Mouse (Mus musculus) kidney, postnatal 14 days (tissue): Measurements from ENCODE around the gene Scly.
A peak's percentile ranks its signal among the peaks of the same experiment; 100 is the strongest.

Experiments
- DNase-seq: peaks from one replicate; pipeline ENCODE4 v3.0.0; 2022; ENCODE audit warnings: mixed read lengths

Scly gene

GRCm38 (mm10) chr1:91365816-91366214, 67.7 kb downstream of the Scly start:
- DNase-seq: no peak

GRCm38 (mm10) chr1:91366215-91367108, 68.3 kb downstream of the Scly start, which contains the start of gene Erfe:
Gene Erfe, plus strand, starts transcription at chr1:91366430.
- DNase-seq: peak; percentile 76

GRCm38 (mm10) chr1:91367295-91367694, 69.2 kb downstream of the Scly start:
- DNase-seq: no peak

DNA sequence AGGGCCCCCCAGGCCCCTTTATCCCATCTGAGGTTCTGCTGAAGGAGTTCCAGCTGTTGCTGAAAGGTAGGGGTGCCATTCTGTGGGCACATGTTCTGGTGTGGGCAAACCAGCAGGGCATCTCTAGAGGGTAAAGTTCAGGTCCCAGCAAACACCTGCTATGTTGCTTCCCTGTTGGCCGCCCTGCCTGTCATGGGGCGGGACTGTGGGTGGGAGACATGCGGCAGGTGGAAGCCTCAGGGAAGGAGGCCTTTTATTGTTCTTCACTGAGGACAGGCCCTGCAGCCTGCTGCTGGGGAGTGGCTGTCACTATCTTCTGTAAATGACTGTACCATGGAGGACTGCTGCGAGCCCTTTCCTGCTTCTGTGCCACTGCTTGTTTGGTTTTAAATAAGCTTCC, 71.3 kb downstream of the Scly start:
- no peak for DNase-seq

DNA sequence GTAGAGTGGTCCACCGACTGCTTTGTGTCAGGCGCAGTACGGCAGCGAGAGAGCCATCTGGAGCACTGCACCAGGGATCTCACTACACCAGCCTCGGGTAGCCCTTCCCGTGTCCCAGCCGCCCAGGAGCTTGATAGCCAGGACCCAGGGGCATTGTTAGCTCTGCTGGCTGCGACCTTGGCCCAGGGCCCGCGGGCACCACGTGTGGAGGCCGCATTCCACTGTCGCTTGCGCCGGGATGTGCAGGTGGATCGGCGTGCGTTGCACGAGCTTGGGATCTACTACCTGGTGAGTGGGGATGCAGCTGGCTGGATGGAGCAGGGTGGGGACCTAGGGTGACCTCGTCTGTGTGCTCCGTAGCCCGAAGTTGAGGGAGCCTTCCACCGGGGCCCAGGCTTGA, 71.9 kb downstream of the Scly start:
- no peak for DNase-seq
